Mouse (Mus musculus) thymus, adult 18-20 months (tissue): ENCODE data around the gene Ryr3.

Source experiments
- DNase-seq, 2 experiments: peaks; one replicate each; pipeline ENCODE4 v3.0.0; 2022; ENCODE audit warnings: mixed read lengths in 2 of 2

Gene Ryr3

DNA sequence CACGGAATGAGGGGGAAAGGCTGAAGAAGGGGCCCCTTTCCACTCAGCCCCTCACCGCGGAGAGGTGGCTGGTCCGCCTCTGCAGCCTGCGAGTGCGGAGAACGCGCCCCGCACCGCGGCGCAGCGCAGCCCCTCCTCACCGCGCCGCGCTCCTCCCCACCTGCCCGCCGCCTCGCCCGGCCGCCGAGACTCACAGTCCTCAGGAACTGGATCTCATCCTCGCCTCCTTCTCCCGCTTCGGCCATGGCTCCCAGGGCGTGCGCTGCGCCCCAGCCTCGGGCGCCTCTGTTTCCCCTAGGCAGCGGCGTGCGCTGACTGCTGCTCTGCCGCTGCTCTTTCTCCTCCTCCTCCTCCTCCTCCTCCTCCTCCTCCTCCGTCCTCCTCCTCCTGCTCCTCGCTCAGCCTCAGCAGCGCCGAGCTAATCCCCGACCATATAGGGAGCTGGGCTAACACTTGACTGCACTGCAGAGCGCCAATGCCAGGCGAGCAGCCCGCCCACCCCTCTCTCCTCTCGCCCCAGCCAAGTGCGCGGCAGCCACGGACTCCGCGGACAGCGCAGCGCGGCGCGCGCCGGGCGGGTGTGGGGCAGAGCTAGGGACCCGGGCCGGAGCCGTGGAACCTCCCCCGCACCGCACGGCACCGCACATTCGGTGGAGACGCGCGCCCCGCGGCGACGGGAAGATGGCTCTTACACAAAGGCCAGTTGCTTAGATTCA is at the start of gene Ryr3:
TSS of gene Ryr3 (minus strand) at position 351 of the 716 bp plus-strand sequence.
- DNase-seq: no peak

DNA sequence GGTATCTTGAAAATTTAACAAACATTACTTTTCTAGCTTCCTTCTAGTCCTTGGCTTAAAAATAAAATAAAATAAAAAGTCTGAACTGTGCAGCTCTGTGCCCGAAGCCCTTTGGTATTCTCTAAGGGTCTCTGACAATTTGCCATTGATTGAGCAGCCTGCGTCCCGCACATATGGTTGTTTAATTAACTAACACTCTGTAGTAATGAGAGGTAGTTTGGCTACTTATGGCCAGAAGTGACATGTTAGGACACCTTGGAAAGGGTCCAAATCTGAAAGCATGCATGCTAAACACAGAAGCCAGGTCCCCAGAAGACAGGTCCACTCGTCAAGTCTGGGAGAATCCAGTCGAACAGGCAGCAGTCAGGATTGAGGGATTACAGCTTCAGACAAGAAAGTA is 22.0 kb upstream of the Ryr3 start:
- DNase-seq: no peak

DNA sequence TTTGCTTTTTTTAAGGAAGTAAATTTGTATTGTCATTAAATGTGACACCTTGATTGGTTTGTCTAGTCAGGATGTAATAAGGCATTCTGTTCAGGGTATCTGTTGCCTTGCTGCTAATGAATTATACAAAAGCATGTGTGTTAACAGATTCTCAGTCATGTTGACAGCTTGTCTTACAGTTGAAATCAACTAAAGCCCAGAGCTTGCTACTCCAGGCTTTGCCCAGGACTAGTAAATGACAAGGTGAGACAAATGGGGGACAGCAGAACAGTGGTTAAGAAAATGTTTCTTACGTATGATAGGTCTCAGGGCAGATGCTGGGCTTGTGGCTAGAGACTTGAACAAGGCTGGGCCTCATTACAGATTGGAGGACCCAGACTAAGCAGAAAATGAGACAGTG is 20.1 kb upstream of the Ryr3 start:
- no peak for DNase-seq

DNA sequence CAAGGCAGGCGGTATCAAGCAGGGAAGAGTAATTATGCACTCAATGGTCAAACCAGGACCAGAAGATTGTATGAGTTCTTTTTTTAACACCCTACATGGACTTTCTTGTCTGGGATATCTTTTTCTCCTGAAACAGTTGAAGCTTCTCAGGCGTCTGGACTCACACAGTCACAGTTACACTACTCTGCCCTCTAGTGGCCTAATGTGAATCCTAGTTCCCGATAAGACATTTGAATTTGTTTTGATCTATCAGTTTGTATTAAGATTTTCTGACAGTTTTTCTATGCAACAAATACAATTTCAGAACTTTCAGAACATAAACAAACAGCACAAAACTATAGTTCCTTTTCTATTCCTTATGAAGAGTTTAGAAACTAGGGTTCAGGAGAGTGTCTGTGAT is 17.7 kb upstream of the Ryr3 start:
- no peak for DNase-seq

DNA sequence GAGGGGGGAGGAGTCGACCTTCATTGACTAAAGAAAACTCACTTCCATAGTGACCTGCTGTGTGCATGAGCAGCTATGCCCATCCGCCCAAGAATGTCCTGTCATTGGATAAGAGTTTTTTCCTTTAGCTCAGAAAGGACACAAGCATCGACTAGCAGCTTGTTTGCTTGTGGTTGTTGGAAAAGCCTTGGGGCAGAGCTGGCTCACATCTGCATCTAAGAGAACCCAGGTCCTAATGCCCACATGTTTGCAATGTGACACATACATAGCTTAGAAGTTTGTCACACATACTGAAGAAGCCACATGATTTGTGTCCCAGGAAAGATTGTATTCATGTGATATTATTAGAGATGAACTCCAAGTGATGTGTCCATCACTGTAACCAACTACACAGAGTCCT is 16.5 kb upstream of the Ryr3 start:
- DNase-seq: no peak

DNA sequence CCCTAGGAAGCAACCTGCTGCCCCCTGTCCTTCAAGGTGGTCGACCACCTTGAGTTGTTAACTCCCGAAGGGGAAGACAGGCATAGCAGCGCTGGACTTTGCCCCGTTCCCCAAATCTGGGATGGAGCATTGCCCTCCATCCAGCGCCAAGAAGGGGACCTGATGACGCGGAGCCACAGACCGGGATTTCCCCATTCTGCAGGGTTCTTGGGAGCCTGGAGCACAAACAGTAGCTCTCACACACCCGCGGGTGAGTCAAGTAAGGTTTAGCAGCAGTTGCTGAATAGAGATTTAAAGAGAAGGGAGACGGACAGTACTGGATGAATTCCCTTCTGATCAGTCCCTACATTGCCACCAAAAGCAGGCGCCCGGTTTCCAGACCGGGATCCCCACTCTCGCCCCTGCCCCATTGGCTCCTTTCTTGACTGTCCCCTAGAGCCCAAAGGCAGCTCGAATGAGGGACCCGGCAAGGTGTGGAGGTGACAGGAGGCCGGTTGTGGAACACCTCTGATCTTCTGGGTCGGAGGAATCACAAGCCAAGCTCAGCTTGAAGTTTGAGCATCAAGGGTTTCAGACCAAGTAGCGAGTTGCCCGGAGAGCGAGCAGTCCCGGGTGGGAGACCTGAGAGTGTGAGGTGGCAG is 671 bp downstream of the Ryr3 start:
- no peak for DNase-seq

DNA sequence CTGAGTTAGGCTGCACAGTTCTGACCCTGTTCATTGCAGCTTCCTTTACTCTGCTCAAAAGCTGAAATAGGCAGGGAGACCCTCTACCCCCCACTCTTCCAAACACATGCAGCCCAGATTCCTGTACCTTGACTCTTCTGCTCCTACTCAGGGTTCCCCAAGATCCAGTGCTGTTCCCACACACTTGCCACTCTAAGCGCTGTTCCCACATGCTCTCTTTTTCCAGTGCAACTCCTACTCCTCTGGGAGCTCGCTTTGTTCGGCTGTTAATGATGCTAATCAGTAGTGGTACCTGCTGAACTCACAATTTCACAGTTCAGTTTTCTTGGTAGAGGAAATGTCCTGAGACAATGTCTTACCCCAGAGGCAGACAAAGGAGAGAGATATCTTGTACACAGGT is 6.9 kb downstream of the Ryr3 start:
- DNase-seq: no peak

DNA sequence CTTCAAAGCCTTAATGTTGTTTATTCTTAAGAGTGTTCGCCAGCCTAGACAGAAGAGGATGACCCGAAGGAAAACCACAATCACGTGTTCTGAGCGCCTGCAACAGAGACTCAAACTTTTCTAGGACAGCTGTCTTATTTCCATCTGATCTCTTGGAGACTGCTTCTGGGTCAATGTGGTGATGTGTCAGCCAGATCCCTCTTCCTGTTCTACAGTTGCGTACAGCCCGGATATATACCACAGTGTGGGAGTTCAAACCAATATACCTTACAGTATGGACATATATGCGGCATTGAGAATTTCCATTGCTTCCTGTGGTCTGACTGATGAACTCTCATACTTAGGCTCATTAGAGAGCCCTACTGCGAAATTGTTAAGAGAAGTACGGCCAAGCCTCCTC is 7.6 kb downstream of the Ryr3 start:
- no peak for DNase-seq

DNA sequence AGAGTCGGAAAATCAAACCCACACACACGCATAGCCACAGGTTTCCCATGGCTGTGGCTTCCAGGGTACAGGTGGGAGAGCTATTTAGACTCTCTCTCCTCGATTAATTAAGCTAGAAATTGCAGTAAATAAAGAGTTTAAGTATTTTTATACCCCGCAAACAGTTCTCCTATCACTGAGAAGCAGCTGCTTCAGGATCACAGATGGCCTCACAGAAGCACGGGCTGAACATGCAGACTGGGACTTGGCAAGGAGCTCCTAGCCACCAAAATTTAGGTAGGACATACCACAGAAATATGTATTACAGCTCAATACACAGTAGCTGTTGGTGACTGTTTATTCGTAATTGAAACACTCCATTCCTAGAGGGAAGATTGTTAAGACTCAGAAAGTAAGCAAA is 14.0 kb downstream of the Ryr3 start:
- DNase-seq: no peak

DNA sequence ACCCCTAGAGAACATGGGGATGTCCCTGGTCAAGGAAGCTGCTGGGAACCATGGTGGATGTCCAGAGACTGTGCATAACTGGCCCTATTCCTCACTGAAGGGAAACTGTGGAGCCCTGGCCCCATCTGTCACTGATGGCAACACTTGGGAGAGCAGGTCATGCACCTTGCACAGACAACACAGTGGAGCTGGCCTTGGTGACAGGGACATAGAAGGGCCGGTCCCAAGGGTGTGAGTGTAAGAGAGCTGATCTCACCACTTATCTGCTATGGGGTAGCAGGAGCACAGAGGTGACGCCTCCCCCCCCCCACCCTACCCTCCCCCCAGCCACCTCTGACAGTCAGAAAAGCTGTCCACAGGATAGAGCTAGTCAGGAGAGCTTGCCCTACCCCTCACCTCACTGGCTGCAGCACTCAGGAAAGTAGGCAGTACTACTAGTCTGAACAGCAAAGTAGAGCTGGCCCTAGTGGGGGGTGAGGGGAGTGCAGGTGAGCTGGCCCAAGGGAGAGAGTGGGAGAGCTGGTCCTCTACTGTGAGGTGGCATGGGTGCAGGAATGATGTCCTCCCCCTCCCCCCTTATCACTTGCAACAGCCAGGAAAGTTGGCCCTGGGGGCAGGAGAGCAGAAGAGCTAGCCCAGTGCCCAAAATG is 17.7 kb downstream of the Ryr3 start:
- no peak for DNase-seq

DNA sequence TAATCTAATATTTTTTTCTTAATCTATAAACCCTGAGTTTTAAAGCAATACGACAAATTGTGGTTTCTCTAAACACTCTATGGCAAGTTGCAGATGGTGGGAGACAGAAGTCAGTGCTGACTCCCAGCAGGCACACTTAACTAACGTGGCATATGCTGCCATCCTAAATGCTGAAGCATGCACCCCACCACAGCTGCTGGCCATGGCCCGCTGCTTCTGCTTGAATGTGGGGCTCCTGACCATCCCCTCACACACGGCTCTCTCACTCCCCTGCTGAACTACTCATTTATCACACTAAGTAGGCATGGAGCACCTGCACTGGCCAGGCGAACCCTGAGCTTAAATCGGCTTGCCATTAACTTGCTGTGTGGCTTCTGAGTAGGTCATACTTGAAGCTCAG is 29.7 kb downstream of the Ryr3 start:
- DNase-seq: no peak

DNA sequence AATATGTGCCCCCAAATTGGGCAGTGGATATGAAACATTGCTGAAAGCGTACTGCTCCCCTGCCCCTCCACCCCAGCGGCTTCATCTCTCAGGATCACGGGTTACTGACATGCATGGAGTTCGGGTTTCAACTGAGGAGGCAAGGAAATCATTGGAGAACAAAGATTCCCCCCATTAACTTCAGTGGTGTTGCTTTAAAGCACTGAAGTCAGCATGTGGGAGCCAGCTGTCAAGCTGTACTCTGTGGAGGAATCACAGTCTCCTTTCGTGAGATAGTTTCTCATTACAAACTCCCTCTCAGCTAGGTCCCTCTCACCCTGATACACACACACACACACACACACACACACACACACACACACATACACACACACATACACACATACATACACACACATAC is 35.2 kb downstream of the Ryr3 start:
- no peak for DNase-seq

DNA sequence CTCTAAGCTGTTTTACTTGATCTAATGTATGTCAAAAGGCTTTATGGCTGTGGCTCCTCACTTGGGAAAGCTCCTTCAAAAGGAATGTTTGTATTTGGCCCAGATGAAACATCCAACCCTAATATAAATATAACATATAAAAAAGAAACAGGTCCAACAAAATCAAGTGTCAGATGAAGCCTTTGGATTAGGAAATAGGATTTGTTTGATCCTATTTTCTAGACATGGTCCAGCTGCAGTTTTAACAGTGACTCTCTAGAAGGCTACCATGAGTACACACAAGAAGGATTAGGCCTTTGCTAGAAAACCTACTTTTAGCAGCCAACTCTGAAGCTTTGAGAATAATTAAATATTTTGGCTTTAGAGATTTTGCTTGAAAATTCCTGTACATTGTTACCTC is 38.8 kb downstream of the Ryr3 start:
- DNase-seq: no peak

DNA sequence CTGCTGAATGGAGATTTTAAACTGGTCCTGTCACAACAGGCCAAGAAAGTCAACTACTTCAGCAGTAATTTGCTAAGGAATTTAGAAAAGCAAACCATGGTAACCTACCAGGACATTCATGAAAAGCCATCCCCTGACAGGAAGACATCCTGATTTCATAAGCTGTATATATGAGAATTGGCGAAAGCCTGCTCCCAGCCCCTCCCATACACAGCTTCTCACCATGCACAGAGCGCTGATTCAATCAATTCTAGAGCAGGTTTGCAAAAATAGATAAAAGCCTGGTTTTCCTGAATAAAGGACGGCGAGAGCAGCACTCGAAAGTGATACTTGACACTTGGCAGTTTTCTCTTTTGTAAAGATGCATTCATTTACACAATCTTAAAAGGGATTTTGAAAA is 40.6 kb downstream of the Ryr3 start:
- DNase-seq: no peak

DNA sequence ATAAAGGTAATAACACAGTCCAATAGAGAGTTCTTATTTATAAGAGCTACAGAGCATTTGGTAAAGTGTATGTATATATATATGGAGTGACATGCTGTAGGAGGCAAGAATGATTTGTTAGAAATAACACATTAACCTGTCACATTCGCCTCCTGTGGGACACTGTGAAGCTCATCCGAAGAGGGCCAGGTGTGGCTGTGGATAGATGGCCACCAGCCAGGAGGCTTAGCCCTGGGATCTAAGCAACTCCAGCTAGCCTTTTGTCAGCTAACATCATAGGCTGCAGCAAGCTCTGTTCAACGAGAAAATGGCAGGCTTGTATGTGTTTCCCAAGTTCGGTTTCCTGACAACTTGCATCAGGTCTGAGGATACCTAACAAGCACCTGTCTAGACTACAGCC is 48.8 kb downstream of the Ryr3 start:
- no peak for DNase-seq

DNA sequence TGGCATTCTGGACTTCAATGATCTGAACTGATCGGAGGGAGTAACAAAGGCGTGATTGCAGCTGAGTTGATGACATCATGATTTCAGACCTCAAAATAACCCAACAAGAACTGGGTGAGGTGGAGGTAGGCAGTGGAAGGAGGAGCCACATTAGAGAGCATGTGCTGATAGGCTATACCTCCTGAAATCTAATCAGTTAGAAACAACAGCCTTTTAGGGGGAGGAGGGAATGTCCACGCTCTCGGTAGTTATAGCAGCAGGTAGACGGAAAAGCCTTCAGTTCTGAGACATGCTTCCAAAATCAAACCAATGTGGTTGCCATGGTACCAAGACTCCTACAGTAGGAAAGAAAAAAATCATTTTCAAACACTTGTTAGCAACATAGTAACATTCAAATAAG is 55.4 kb downstream of the Ryr3 start:
- no peak for DNase-seq

DNA sequence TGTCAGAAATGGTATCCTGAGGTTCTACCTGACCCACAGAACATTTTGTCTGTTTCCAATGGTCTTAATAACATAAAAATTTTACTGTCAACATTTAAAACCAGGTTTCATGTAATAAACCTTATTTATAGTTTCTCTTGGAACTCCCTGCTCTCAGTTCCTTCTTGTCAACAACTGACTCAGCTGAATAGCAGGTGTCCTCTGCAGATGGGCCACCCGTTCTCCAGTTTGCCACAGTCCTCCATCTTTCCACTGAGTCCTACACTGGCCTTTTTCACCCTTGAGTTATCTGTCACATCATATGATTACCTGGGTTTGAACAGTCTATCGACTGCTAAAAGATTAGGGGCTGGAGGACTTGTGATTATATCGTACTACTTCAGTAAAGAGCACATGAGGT is 79.1 kb downstream of the Ryr3 start:
- DNase-seq: no peak

DNA sequence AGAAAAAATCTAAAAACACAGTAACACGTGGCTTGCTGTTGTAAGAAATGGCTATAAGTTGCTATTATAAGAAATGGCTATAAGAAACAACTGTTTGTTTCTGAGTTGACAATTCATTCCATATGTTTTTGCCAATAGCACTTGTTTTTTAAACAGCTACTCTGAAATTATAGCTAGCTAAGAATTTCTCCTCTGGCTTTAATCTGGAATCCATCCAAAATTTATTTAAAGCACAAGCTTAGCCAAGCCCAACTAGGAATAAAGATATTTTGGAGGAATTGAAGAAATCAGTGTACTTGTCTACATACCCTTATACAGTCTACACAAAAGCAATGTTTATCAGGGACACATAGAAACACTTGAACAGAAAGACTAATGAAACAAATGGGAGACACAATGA is 93.4 kb downstream of the Ryr3 start:
- no peak for DNase-seq

DNA sequence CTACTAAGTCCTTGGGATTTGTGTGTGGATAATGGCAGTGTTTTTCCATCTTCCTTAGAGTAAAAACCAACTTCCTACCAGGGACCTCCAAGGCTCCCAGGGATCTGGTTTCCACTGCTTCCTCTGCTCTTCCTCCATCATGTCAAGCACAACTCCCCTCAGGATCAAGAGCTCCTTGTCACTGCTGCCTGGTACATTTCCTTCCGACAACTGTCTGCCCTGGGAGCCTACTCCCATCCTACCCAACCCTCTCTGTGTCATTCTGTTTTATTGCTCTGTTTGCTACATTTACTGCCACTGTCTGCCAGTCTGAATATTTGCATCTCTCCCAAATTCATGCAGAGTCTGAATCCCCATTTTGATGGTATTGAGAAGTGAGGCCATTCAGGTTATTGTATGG is 97.8 kb downstream of the Ryr3 start:
- DNase-seq: no peak

DNA sequence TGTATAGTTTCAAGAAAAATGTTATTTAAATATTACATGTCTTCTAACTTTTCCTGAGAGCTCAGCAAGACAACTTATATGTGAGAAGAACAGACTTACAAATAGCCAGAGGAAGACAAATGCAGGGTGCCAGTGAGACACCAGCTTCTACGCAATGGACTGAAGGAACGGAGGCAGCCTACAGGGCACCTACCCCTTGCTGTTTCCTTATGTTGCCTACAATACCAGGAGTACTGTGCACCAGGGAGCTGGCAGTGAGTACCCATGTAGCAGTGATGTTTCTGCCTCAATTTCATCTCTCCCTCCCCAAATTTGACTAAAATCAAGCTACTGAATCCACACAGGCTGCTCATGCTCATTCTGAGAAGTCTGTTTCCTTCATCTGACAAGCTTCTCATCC is 100.1 kb downstream of the Ryr3 start:
- DNase-seq: no peak

DNA sequence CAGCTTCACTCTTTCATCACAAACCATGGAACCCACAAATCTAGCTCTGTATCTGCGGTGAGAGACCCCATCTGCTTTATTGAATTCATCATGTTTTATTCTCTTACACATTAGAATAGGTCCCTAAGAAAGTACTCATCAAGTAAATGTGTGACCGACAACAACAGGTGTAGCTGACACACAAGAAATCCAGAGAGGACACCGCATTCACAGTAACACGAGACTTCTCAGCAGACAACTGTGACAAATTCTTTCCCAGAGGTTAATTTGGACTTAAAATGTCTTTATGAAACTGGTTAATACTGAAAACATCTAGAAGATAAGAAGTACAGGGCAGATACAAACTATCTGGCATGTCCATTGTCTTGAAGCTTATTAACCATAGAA is 101.0 kb downstream of the Ryr3 start:
- no peak for DNase-seq

DNA sequence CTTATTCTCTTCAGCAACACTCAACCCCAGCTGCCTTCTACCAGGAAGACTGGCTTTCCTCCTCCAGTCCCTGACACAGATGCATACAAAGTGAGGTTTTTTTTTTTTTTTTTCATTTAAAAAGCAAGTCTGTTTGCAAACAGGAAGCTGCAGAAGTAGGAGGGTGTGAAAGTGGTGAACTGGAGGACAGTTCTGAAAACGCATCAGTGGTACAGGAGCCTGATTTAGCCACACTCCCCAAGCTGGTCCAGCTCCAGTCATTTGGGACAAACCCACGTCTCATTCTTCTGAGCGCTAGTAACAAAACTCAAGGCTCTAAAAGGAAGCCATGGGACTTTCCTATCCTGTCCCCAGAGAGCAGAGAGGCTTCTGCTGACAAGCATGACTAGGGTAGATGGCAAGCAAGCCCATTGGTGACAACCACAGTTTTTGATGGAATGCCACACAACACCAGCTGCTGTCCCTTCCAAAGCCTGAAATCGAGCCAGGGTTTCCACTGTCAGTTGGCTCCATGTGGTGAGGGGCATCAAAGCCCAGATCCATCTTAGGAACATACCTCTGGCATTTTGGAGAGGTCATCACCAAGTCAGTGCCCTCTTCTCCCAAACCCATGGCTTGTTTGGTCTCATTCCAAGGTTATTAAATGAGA is 101.5 kb downstream of the Ryr3 start:
- no peak for DNase-seq

DNA sequence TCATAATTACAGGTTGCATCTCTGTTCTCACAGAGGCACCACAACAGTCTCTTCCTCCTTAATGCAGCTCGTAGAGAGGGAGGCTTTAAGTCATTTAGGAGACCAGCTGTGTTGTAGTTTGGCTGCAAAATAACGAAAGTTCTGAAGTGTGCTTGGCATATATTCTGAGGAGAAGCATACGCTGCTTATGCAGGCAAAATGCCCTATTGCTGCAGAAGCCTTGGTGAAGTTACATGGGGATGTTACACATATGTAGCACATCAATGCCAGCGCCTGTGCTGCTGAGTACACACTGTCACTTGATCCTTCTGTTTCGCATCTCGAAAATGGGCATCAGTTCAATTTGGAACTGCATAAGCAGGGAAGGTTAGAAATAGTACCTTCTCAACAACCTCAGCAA is 112.3 kb downstream of the Ryr3 start:
- DNase-seq: no peak

DNA sequence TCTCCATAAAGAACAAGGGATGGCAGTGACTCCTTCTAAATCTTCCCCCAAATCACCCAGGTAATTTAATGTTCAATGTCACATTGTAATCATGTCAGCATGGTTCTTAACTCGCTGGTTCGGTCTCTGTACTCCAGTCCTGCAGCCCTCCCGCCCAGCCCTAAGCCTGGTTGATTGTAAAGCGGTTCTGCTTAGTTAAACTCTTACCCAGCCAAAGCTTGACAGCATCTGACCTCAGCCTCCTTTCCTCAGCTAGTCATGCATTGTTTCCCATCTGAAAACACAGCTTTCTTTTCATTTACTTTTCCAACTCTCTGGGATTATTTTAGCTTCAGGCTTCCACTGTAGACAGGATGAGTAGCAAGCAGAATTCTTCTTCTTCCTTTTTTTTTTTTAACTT is 121.7 kb downstream of the Ryr3 start:
- no peak for DNase-seq
